Mouse (Mus musculus) heart, embryonic 10.5 days (tissue): ENCODE data around the gene Serbp1. TPM values are rescaled to one million over a fixed set of nuclear protein-coding genes. Genes with fewer than 3 reads are reported as not detected.

Experiments used
- DNase-seq: peaks from one replicate; pipeline ENCODE4 v3.0.0-alpha.2; 2017; ENCODE audit warnings: low spot score
- H3K27ac ChIP-seq: fragments of 300-500 bp; sonication (generic); 2 replicates; pipeline ENCODE4 v1.5.1; 2016; ENCODE audit warnings: mild to moderate bottlenecking
- H3K27me3 ChIP-seq: fragments of 300-500 bp; sonication (generic); 2 replicates; pipeline ENCODE4 v1.6.1; 2016; ENCODE audit warnings: mild to moderate bottlenecking; ENCODE audit not compliant: poor library complexity, insufficient read depth, severe bottlenecking
- H3K36me3 ChIP-seq: fragments of 300-500 bp; sonication (generic); 2 replicates; pipeline ENCODE4 v1.6.1; 2016; ENCODE audit warnings: mild to moderate bottlenecking, moderate library complexity
- H3K4me1 ChIP-seq: fragments of 300-500 bp; sonication (generic); 2 replicates; pipeline ENCODE4 v1.6.1; 2016; ENCODE audit warnings: mild to moderate bottlenecking
- H3K4me3 ChIP-seq: fragments of 300-500 bp; sonication (generic); 2 replicates; pipeline ENCODE4 v1.5.1; 2016; ENCODE audit warnings: mild to moderate bottlenecking, moderate library complexity
- H3K9me3 ChIP-seq: fragments of 300-500 bp; sonication (generic); 2 replicates; pipeline ENCODE4 v1.6.1; 2016; ENCODE audit warnings: mild to moderate bottlenecking, moderate library complexity
- WGBS: fragments of 180-500 bp; shearing (Covaris S2); methylation state at CpG from one replicate; pipeline ENCODE4 v1.1.7; 2016; 5-methylcytosine and 5-hydroxymethylcytosine counted together
- polyA plus RNA-seq: library from polyadenylated mRNA; unstranded; fragments of >200 nt; fragmentation: Nextera tagmentation; extraction: Ambion mirVana; gene quantifications from 2 replicates; pipeline ENCODE4 v1.2.1, GENCODE M21; 2016

Serbp1 gene
- polyA plus RNA-seq: 392 and 514 TPM in 2 replicates

- H3K4me3 ChIP-seq: no peak within 1 kb of the TSS
- no peaks in the 10 kb centered on the region for H3K4me1 ChIP-seq
- H3K27me3 ChIP-seq: no peaks in the 10 kb centered on the region
- H3K9me3 ChIP-seq: no peaks in the 10 kb centered on the region
- no peaks in the 10 kb centered on the region for H3K36me3 ChIP-seq
- 28% methylated on average over 12 of the region's 12 CpGs for WGBS
- H3K27ac ChIP-seq: no peak within 1 kb of the TSS
- DNase-seq: no peak
Measured at GRCm38 (mm10) chr6:67237977-67238376, at the start of gene Serbp1. Gene Serbp1 (plus strand): TSS chr6:67238176.

GRCm38 (mm10) chr6:67193591-67193990 is 44.4 kb upstream of the Serbp1 start:
- no peaks in the 10 kb centered on the region for H3K27me3 ChIP-seq

GRCm38 (mm10) chr6:67194606-67195005 is 43.4 kb upstream of the Serbp1 start:
- WGBS: 78% methylated on average over 6 of the region's 6 CpGs
- Histone ChIP-seq H3K36me3 (no peaks in the 10 kb centered on the region), H3K4me1 (peaks cover 3% of the 10 kb centered on the region; the same call in 1 of the 2 replicates), H3K9me3 (no peaks in the 10 kb centered on the region), H3K27ac (no peak overlapping the region), H3K4me3 (no peak overlapping the region), H3K27me3 (no peaks in the 10 kb centered on the region)
- no peak for DNase-seq

More at GRCm38 (mm10) chr6:67193591-67193990, 44.4 kb upstream of the Serbp1 start:
- H3K9me3 ChIP-seq: no peaks in the 10 kb centered on the region
- H3K4me3 ChIP-seq: no peak overlapping the region
- no peaks in the 10 kb centered on the region for H3K36me3 ChIP-seq
- peaks cover 3% of the 10 kb centered on the region; the same call in 1 of the 2 replicates for H3K4me1 ChIP-seq
- 82% methylated on average over 2 of the region's 2 CpGs for WGBS
- H3K27ac ChIP-seq: no peak overlapping the region
- DNase-seq: no peak

- Histone ChIP-seq H3K27me3 (no peaks in the 10 kb centered on the region), H3K36me3 (no peaks in the 10 kb centered on the region), H3K4me1 (peaks cover 3% of the 10 kb centered on the region; the same call in 1 of the 2 replicates), H3K4me3 (no peak overlapping the region; the same call in 1 of the 2 replicates), H3K9me3 (no peaks in the 10 kb centered on the region), H3K27ac (no peak overlapping the region)
- 3% methylated on average over 7 of the region's 7 CpGs for WGBS
- DNase-seq: no peak
Measured at GRCm38 (mm10) chr6:67195148-67195611, 42.8 kb upstream of the Serbp1 start.

- DNase-seq: no peak
- H3K4me3 ChIP-seq: no peak overlapping the region
- no peaks in the 10 kb centered on the region for H3K9me3 ChIP-seq
- no peak overlapping the region for H3K27ac ChIP-seq
- H3K36me3 ChIP-seq: no peaks in the 10 kb centered on the region
- H3K27me3 ChIP-seq: no peaks in the 10 kb centered on the region
- peaks cover 3% of the 10 kb centered on the region; the same call in 1 of the 2 replicates for H3K4me1 ChIP-seq
- WGBS: 78% methylated on average over 6 of the region's 6 CpGs
Measured at GRCm38 (mm10) chr6:67196821-67197220, 41.2 kb upstream of the Serbp1 start.

GRCm38 (mm10) chr6:67198085-67198484 is 39.9 kb upstream of the Serbp1 start:
- Histone ChIP-seq H3K9me3 (no peaks in the 10 kb centered on the region), H3K4me1 (peaks cover 3% of the 10 kb centered on the region; the same call in 1 of the 2 replicates), H3K27me3 (no peaks in the 10 kb centered on the region), H3K36me3 (no peaks in the 10 kb centered on the region), H3K27ac (no peak overlapping the region), H3K4me3 (no peak overlapping the region)
- WGBS: 21% methylated on average over 4 of the region's 4 CpGs
- no peak for DNase-seq

- WGBS: 37% methylated on average over 5 of the region's 5 CpGs
- Histone ChIP-seq H3K4me1 (no peaks in the 10 kb centered on the region), H3K9me3 (no peaks in the 10 kb centered on the region), H3K36me3 (no peaks in the 10 kb centered on the region), H3K27ac (no peak overlapping the region), H3K27me3 (no peaks in the 10 kb centered on the region), H3K4me3 (no peak overlapping the region)
- no peak for DNase-seq
Measured at GRCm38 (mm10) chr6:67200715-67201322, 37.2 kb upstream of the Serbp1 start.

- no peaks in the 10 kb centered on the region for H3K9me3 ChIP-seq
- H3K4me3 ChIP-seq: no peak overlapping the region
- DNase-seq: no peak
- no peaks in the 10 kb centered on the region for H3K36me3 ChIP-seq
- no peak overlapping the region for H3K27ac ChIP-seq
- 68% methylated on average over 35 of the region's 35 CpGs for WGBS
- H3K27me3 ChIP-seq: no peaks in the 10 kb centered on the region
- no peaks in the 10 kb centered on the region for H3K4me1 ChIP-seq
Measured at GRCm38 (mm10) chr6:67205081-67206037, 32.6 kb upstream of the Serbp1 start.

GRCm38 (mm10) chr6:67212362-67212761 is 25.6 kb upstream of the Serbp1 start:
- Histone ChIP-seq H3K27ac (no peak overlapping the region), H3K4me3 (no peak overlapping the region), H3K36me3 (no peaks in the 10 kb centered on the region), H3K4me1 (no peaks in the 10 kb centered on the region), H3K9me3 (no peaks in the 10 kb centered on the region), H3K27me3 (no peaks in the 10 kb centered on the region)
- no peak for DNase-seq
- 78% methylated on average over 1 of the region's 1 CpGs for WGBS

GRCm38 (mm10) chr6:67213429-67214098 is 24.4 kb upstream of the Serbp1 start:
- no peak overlapping the region for H3K4me3 ChIP-seq
- no peak overlapping the region for H3K27ac ChIP-seq
- WGBS: 85% methylated on average over 4 of the region's 4 CpGs
- H3K27me3 ChIP-seq: no peaks in the 10 kb centered on the region
- H3K4me1 ChIP-seq: no peaks in the 10 kb centered on the region
- no peaks in the 10 kb centered on the region for H3K36me3 ChIP-seq
- H3K9me3 ChIP-seq: no peaks in the 10 kb centered on the region
- DNase-seq: no peak

- Histone ChIP-seq H3K27me3 (no peaks in the 10 kb centered on the region), H3K4me1 (no peaks in the 10 kb centered on the region), H3K4me3 (no peak overlapping the region), H3K9me3 (no peaks in the 10 kb centered on the region), H3K36me3 (no peaks in the 10 kb centered on the region), H3K27ac (no peak overlapping the region)
- DNase-seq: no peak
- 79% methylated on average over 4 of the region's 4 CpGs for WGBS
Measured at GRCm38 (mm10) chr6:67217402-67217801, 20.6 kb upstream of the Serbp1 start.

GRCm38 (mm10) chr6:67217846-67218245 is 20.1 kb upstream of the Serbp1 start:
- 80% methylated on average over 1 of the region's 1 CpGs for WGBS
- no peaks in the 10 kb centered on the region for H3K9me3 ChIP-seq
- H3K4me3 ChIP-seq: no peak overlapping the region

More at GRCm38 (mm10) chr6:67217846-67218245, 20.1 kb upstream of the Serbp1 start:
- no peak for DNase-seq
- no peaks in the 10 kb centered on the region for H3K36me3 ChIP-seq
- H3K27me3 ChIP-seq: no peaks in the 10 kb centered on the region
- no peak overlapping the region for H3K27ac ChIP-seq
- H3K4me1 ChIP-seq: no peaks in the 10 kb centered on the region
